Mouse (Mus musculus) heart, postnatal 10 days (tissue): ENCODE results near the gene Mlxipl. TPM values are rescaled to one million over a fixed set of nuclear protein-coding genes. Genes with fewer than 3 reads are reported as not detected.

ENCODE experiments used
- DNase-seq, 2 experiments: peaks; one replicate each; pipeline ENCODE4 v3.0.0; 2021
- intact Hi-C: fragments of 180-260 bp; cut with DNase I; formaldehyde crosslinking; loops from one replicate; pipeline ENCODE4 v1.15.1; 2025
- total RNA-seq, 2 experiments: library from RNA; stranded (reverse); gene quantifications; 2 replicates each; pipeline ENCODE4 v1.2.3; 2021

Mlxipl gene
- total RNA-seq, 2 experiments from 2014 or later, result 12.2 to 15.9 TPM

GRCm38 (mm10) chr5:135178996-135179395, 89.3 kb downstream of the Mlxipl start:
- DNase-seq, result no peak
- intact Hi-C loops, result no loop called here

- DNase-seq, result no peak
- intact Hi-C loops, result no loop called here
Measured at GRCm38 (mm10) chr5:135179616-135180015, 89.9 kb downstream of the Mlxipl start.

- DNase-seq, result no peak
- intact Hi-C loops, result no loop called here
Measured at GRCm38 (mm10) chr5:135180796-135181195, 91.1 kb downstream of the Mlxipl start.

- DNase-seq, result no peak
- intact Hi-C loops, result no loop called here
Measured at GRCm38 (mm10) chr5:135181776-135182175, 92.1 kb downstream of the Mlxipl start.

- intact Hi-C loops, result no loop called here
- peak in 1 of 2 experiments; percentile 35 for DNase-seq
Measured at GRCm38 (mm10) chr5:135183131-135183861, 93.6 kb downstream of the Mlxipl start.

- intact Hi-C loops, result no loop called here
- DNase-seq, result no peak
Measured at GRCm38 (mm10) chr5:135185016-135185415, 95.3 kb downstream of the Mlxipl start.

GRCm38 (mm10) chr5:135185596-135185995, 95.9 kb downstream of the Mlxipl start:
- intact Hi-C loops, result no loop called here
- DNase-seq, result no peak

- intact Hi-C loops, result loop anchor here (1.0 kb wide), 1 partner anchor 17 kb away; no protein-coding TSS in a partner anchor
- DNase-seq, result no peak
Measured at GRCm38 (mm10) chr5:135186231-135186620, 96.5 kb downstream of the Mlxipl start.

GRCm38 (mm10) chr5:135186621-135187348, 97.1 kb downstream of the Mlxipl start, which contains the start of gene Baz1b:
Baz1b (plus strand) TSS chr5:135187264.
- intact Hi-C loops, result loop anchor here (1.0 kb wide), 1 partner anchor 17 kb away; no protein-coding TSS in a partner anchor
- peak; percentile 98 to 99 for DNase-seq

- peak in 1 of 2 experiments; percentile 60 for DNase-seq
- intact Hi-C loops, result loop anchor here (2.0 kb wide), 1 partner anchor 39 kb away; the partner anchor contains the start of gene Tbl2
Measured at GRCm38 (mm10) chr5:135187349-135188213, 97.9 kb downstream of the Mlxipl start.

Other genes starting within 250 kb of the Mlxipl start
- gene Tmem270, start 183.2 kb upstream of the Mlxipl start, total RNA-seq, result not detected
- gene Cldn13, start 174.4 kb upstream of the Mlxipl start, total RNA-seq, result not detected
- gene Mettl27, start 157.5 kb upstream of the Mlxipl start, total RNA-seq, result 1 to 10 TPM; 7.0 to 7.4 TPM
- gene Cldn4, start 143.0 kb upstream of the Mlxipl start, total RNA-seq, result under 1 TPM in 1 of 2 experiments, not detected in 1; 0.14 TPM
- under 1 TPM; 0.27 to 0.41 TPM for gene Cldn3, start 103.7 kb upstream of the Mlxipl start, total RNA-seq
- gene Abhd11, start 80.7 kb upstream of the Mlxipl start, total RNA-seq, result 10 to 100 TPM; 58.2 to 64.1 TPM
- gene Stx1a, start 66.4 kb upstream of the Mlxipl start, total RNA-seq, result 1 to 10 TPM; 3.3 to 3.9 TPM
- gene Dnajc30, start 25.7 kb upstream of the Mlxipl start, total RNA-seq, result 10 to 100 TPM; 24.9 to 27.0 TPM
- 10 to 100 TPM; 23.7 to 27.6 TPM for gene Bud23, start 24.9 kb upstream of the Mlxipl start, total RNA-seq
- gene Vps37d, start 11.6 kb upstream of the Mlxipl start, total RNA-seq, result 1 to 10 TPM; 1.8 to 1.9 TPM
- gene Tbl2, start 59.8 kb downstream of the Mlxipl start, total RNA-seq, result 10 to 100 TPM; 13.0 to 15.6 TPM
- gene Bcl7b, start 78.4 kb downstream of the Mlxipl start, total RNA-seq, result 10 to 100 TPM; 33.5 to 35.8 TPM
- 10 to 100 TPM; 41.6 to 48.5 TPM for gene Baz1b, start 97.4 kb downstream of the Mlxipl start, total RNA-seq
- under 1 TPM; 0.55 to 0.84 TPM for gene Fzd9, start 161.3 kb downstream of the Mlxipl start, total RNA-seq